Mouse (Mus musculus) G1E (cell line): ENCODE measurements around the gene Gm20517. TPM values are rescaled to one million over a fixed set of nuclear protein-coding genes. Genes with fewer than 3 reads are reported as not detected.

Experiments used
- ATAC-seq: 2 replicates; pipeline ENCODE4 v1.8.0; 2016; ENCODE audit warnings: mild to moderate bottlenecking; ENCODE audit not compliant: insufficient number of reproducible peaks, poor library complexity, low FRiP score, severe bottlenecking; ENCODE audit errors: extremely low read depth
- DNase-seq: peaks from one replicate; pipeline ENCODE4 v3.0.0; 2012; ENCODE audit warnings: low spot score
- H3K27me3 ChIP-seq: 2 replicates; pipeline ENCODE4 v1.6.1; 2012; ENCODE audit warnings: mild to moderate bottlenecking, low read length, inconsistent platforms; ENCODE audit not compliant: insufficient read depth
- H3K36me3 ChIP-seq: replicated peaks from 2 replicates; pipeline ENCODE3; 2012; ENCODE audit warnings: mild to moderate bottlenecking, inconsistent platforms
- H3K4me1 ChIP-seq: 2 replicates; pipeline ENCODE4 v1.6.1; 2012; ENCODE audit warnings: low read depth, low read length, inconsistent platforms, mixed read lengths; ENCODE audit not compliant: insufficient read depth
- H3K4me3 ChIP-seq: 2 replicates; pipeline ENCODE4 v1.5.1; 2012; ENCODE audit warnings: low read depth, mild to moderate bottlenecking, inconsistent platforms, low read length, moderate library complexity, mixed read lengths
- H3K9me3 ChIP-seq: replicated peaks from 2 replicates; pipeline ENCODE4 v1.6.1; 2012; ENCODE audit warnings: inconsistent platforms
- CTCF ChIP-seq: IDR thresholded peaks from 2 replicates; pipeline ENCODE4 v1.5.1; 2012; ENCODE audit warnings: low read depth, low read length, inconsistent platforms, mixed read lengths
- GATA1 ChIP-seq: IDR thresholded peaks from 2 replicates; pipeline ENCODE4 v1.6.1; 2012; ENCODE audit warnings: borderline replicate concordance, low read length, inconsistent platforms, mixed read lengths
- GATA2 ChIP-seq: IDR thresholded peaks from 2 replicates; pipeline ENCODE4 v1.6.1; 2012; ENCODE audit warnings: low read depth, low read length, inconsistent platforms, borderline replicate concordance
- POLR2AphosphoS5 ChIP-seq: IDR thresholded peaks from 2 replicates; pipeline ENCODE4 v1.6.1; 2012; ENCODE audit warnings: low read depth, low read length, inconsistent platforms; ENCODE audit not compliant: insufficient replicate concordance
- TAL1 ChIP-seq: conservative IDR thresholded peaks from 2 replicates; pipeline ENCODE4 v1.6.1; 2012; ENCODE audit warnings: low read depth, low read length, inconsistent platforms, mixed read lengths
- polyA plus RNA-seq: library from polyadenylated mRNA; stranded (reverse); fragments of >175 nt; gene quantifications from 2 replicates; pipeline ENCODE4 v1.2.3, GENCODE M21; 2012
- total RNA-seq, 2 experiments: library from RNA; stranded (forward) in 1 of 2; stranded (reverse) in 1 of 2; fragments of 200-1000 nt in 1 of 2; fragments of >200 nt in 1 of 2; fragmentation: Nextera tagmentation in 1 of 2; gene quantifications; 2 replicates each; pipeline ENCODE4 v1.2.3; 2014 to 2017

Gm20517 gene
- total and polyA plus RNA-seq, 3 experiments, result 0.05 to 9.6 (median 2.0) TPM

DNA sequence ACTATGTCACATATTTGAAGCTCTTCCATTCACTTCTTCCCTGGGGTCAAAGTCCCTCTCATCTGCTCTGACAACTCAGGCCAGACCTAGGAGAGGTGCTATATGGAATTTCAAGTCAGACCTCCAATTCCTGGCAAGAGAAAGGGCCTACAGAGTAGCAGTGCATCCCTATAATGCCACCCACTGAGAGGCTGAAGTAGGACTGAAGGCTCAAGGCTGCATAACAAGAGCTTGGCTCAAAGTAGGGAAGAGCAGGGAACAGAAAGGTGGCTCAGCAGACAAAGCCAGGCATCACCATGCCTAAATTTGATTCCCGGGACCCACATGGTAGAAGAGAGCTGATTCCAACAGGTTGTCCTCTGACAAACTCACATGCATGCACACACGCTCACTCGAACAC lies 80.3 kb downstream of the Gm20517 start:
- H3K27me3 ChIP-seq, result peaks cover 14% of the 10 kb centered on the region
- ATAC-seq, result no peak
- peaks cover 49% of the 10 kb centered on the region for H3K4me1 ChIP-seq

DNA sequence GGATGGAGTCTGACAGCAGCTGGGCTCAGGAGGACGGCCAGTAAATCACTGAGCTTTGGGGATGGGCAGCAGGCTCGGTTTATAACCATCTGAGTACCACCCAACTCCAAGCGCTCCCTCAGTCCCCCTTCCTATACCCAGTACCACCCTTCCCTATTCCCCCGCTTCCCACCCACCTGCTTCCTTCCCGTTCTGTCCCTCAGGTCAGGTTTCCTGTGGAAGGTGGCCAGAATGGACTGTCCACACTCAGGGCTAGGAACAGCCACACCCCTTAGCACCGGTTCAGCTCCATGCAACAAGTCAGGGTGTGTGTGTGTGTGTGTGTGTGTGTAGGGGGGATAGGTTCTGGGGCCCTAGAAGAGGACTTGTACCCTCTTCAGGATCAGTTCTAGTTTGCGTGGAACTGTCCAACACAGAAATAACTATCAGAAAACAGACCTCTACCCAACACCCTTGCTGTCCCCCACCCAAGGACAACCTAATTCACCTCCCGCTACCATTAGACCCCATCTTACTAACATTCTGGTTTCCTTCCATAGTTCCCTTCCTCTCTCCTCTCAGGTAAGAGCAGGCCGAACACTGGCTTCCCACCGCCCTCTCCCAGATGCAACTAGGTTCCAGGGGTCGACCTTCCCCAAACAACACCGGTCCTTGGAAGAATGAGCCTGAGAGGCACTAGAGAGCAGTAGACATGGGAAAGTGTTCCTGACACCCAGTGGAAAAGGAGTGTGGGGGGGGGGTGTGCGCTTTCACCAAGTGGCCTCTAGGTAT lies 82.5 kb downstream of the Gm20517 start:
- ATAC-seq (no peak), DNase-seq (no peak)
- Histone ChIP-seq H3K4me1 (peaks cover 42% of the 10 kb centered on the region), H3K4me3 (peak overlapping the region; percentile 75; the same call in 1 of the 2 replicates), H3K9me3 (no peaks in the 10 kb centered on the region), H3K36me3 (peaks cover 28% of the 10 kb centered on the region), H3K27me3 (peaks cover 30% of the 10 kb centered on the region)
- TF ChIP-seq CTCF (no peak), TAL1 (no peak), GATA2 (no peak), GATA1 (no peak), POLR2AphosphoS5 (no peak)

More for the DNA sequence above, 80.3 kb downstream of the Gm20517 start:
- Histone ChIP-seq H3K4me3 (no peak overlapping the region), H3K36me3 (peaks cover 35% of the 10 kb centered on the region), H3K9me3 (no peaks in the 10 kb centered on the region)
- TF ChIP-seq TAL1, result no peak
- no peak for TF ChIP-seq GATA1
- TF ChIP-seq POLR2AphosphoS5, result no peak
- TF ChIP-seq GATA2, result no peak
- TF ChIP-seq CTCF, result no peak
- DNase-seq, result no peak

DNA sequence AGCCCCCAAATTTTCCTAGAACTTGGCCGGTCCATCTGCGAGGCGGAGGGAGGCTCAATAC lies 82.9 kb downstream of the Gm20517 start, which contains the start of gene Gm21981:
Gene Gm21981 (minus strand): TSS at position 14 of the 61 bp plus-strand sequence.
- H3K27me3 ChIP-seq, result peaks cover 31% of the 10 kb centered on the region
- ATAC-seq, result no peak

DNA sequence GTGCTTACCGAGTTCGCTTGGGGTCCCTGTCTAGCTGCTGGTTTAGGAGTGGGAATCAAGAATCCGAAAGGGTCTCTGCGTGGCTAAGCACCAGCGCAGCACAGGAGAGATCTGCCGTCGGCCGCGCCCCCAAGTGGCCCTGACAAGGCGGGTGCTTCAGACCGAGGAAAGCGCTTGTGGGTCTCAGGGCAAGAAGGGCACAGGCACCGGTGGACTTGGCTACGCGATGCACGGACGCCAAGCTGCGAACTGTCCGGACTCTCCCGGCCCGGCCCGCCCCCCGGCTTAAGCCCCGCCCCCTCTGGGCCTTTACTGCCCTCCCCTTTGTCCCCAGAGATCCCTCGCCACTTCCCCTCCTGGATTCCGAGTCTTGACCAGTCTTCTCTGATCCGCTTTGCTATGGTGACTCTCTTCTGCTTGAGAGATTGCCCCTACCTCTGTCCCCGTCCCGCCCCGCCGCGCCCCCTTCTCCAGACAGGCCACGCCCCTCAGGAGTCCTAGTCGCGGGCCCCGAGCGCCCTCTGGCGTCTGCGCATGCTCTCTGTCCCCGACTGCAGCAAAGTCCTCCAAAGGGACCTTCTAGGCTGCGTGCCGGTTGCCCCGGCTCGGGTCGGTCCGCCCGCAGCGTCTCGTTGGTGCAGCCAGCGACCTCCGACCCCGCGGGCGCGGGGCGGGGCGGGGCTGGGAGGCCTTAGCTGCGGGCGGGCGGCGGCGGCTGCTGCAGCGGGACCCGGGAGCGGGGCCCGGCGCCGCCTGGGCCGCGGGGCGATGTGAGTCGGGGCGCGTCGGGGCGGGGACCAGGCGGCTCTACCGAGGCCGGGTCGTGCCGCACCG lies 83.3 kb downstream of the Gm20517 start, which contains the start of gene Prickle4:
Gene Prickle4 (minus strand): TSS at position 234 of the 834 bp plus-strand sequence.
- peak; percentile 93 for DNase-seq
- TF ChIP-seq CTCF, result no peak
- no peak for TF ChIP-seq GATA2
- no peak for TF ChIP-seq GATA1
- no peak for TF ChIP-seq TAL1
- no peak for TF ChIP-seq POLR2AphosphoS5
- peaks cover 33% of the 10 kb centered on the region for H3K27me3 ChIP-seq
- no peaks in the 10 kb centered on the region for H3K9me3 ChIP-seq
- peaks cover 33% of the 10 kb centered on the region for H3K4me1 ChIP-seq
- H3K4me3 ChIP-seq, result peak within 1 kb of the TSS; percentile 75
- ATAC-seq, result peak; percentile 80
- H3K36me3 ChIP-seq, result peaks cover 28% of the 10 kb centered on the region

More for the DNA sequence above, 82.9 kb downstream of the Gm20517 start, which contains the start of gene Gm21981:
- peak within 1 kb of the TSS; percentile 75 for H3K4me3 ChIP-seq
- TF ChIP-seq CTCF (no peak), GATA1 (no peak), POLR2AphosphoS5 (no peak), GATA2 (no peak), TAL1 (no peak)
- peaks cover 37% of the 10 kb centered on the region for H3K4me1 ChIP-seq
- no peak for DNase-seq
- peaks cover 28% of the 10 kb centered on the region for H3K36me3 ChIP-seq
- H3K9me3 ChIP-seq, result no peaks in the 10 kb centered on the region

DNA sequence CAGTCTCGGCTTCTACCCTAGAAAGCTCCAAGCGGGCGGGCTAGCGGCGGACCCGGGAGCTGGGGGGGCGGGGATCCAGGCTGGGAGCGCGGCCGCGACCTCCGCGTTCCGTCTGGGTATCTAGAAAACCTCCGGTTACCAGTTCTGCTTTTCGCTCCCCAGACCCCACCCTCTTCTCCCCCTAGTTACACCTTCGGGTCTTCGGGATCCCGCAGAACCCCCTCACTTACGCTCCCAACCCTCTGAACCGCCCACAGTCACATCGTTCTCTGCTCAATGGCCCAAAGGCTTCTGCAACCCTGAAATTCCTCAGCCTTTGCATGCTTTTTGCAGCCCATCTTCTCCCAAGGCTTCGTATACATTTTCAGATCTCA lies 83.9 kb downstream of the Gm20517 start:
- H3K27me3 ChIP-seq, result peaks cover 38% of the 10 kb centered on the region
- ATAC-seq (no peak), DNase-seq (peak; percentile 36)
- H3K36me3 ChIP-seq, result peaks cover 26% of the 10 kb centered on the region
- TF ChIP-seq TAL1 (no peak), POLR2AphosphoS5 (no peak), CTCF (no peak)
- peaks cover 30% of the 10 kb centered on the region for H3K4me1 ChIP-seq
- no peaks in the 10 kb centered on the region for H3K9me3 ChIP-seq
- peak overlapping the region; percentile 75 for H3K4me3 ChIP-seq

DNA sequence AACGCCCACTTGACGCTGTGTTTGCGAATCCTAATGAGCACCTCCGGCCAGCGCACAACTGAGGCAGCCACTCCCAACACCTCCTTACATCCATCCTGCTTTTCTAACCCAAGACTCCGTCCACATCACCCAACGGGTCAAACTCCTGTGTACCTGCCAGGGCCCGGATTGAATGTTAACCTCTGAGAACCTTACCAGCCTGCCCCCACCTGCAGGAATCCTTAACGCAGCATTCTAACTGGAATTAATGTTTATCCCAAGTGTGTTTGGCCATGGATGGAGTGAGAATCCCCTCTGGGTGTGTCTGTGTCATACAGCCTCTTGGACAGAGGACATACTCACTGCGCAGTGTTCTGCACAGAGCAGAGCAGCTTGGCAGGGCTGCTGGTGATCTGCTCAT lies 86.8 kb downstream of the Gm20517 start:
- ATAC-seq (no peak), DNase-seq (no peak)
- Histone ChIP-seq H3K9me3 (no peaks in the 10 kb centered on the region), H3K4me3 (no peak overlapping the region), H3K4me1 (peaks cover 23% of the 10 kb centered on the region), H3K36me3 (peaks cover 16% of the 10 kb centered on the region), H3K27me3 (peaks cover 40% of the 10 kb centered on the region)
- TF ChIP-seq POLR2AphosphoS5 (no peak), TAL1 (no peak), GATA1 (no peak), CTCF (no peak), GATA2 (no peak)
